Mouse (Mus musculus): ENCODE measurements around the gene Olfr389. TPM values are rescaled to one million over a fixed set of nuclear protein-coding genes. Genes with fewer than 3 reads are reported as not detected.

The Olfr389 gene
- not detected for total RNA-seq (2021)
- long read RNA-seq, experiment 1, result 0 reads
- long read RNA-seq, experiment 2, result 0 reads

- DNase-seq, result no peak
Observed at GRCm38 (mm10) chr11:73780613-73781012, at the start of gene Olfr389. TSS of gene Olfr389 (minus strand) at chr11:73780713.

- no peak for DNase-seq
Observed at GRCm38 (mm10) chr11:73816949-73817348, 36.4 kb upstream of the Olfr389 start, which contains the start of gene Olfr392. TSS of gene Olfr392 (minus strand) at chr11:73817049.

GRCm38 (mm10) chr11:73802952-73803351 lies 22.4 kb upstream of the Olfr389 start, which contains the start of gene Olfr391-ps:
TSS of gene Olfr391-ps (minus strand) at chr11:73803052.
- DNase-seq, result no peak

GRCm38 (mm10) chr11:73782664-73783063 lies 2.2 kb upstream of the Olfr389 start, which contains the start of gene Olfr390:
TSS of gene Olfr390 (plus strand) at chr11:73782964.
- no peak for DNase-seq

GRCm38 (mm10) chr11:73759115-73759514 lies 21.4 kb downstream of the Olfr389 start:
- DNase-seq, result no peak

Other genes starting within 250 kb of the Olfr389 start
- gene Olfr385, start 187.7 kb downstream of the Olfr389 start, total RNA-seq (2021), result not detected
- gene Olfr384, start 182.1 kb downstream of the Olfr389 start, total RNA-seq (2021), result not detected
- not detected for gene Zfp735, start 91.9 kb downstream of the Olfr389 start, total RNA-seq (2021)
- not detected for gene Olfr390, start 2.3 kb upstream of the Olfr389 start, total RNA-seq (2021)
- gene Olfr391-ps, start 22.3 kb upstream of the Olfr389 start, total RNA-seq (2021), result not detected
- gene Olfr392, start 36.3 kb upstream of the Olfr389 start, total RNA-seq (2021), result not detected
- not detected for gene Olfr393, start 70.7 kb upstream of the Olfr389 start, total RNA-seq (2021)
- gene Olfr394, start 110.1 kb upstream of the Olfr389 start, total RNA-seq (2021), result not detected
- gene Olfr395, start 128.6 kb upstream of the Olfr389 start, total RNA-seq (2021), result not detected
- not detected for gene Olfr23, start 156.0 kb upstream of the Olfr389 start, total RNA-seq (2021)
- gene Olfr397, start 180.1 kb upstream of the Olfr389 start, total RNA-seq (2021), result not detected
- gene Olfr398, start 209.7 kb upstream of the Olfr389 start, total RNA-seq (2021), result not detected